Mouse (Mus musculus): ENCODE data around the gene Rnf146. TPM values are rescaled to one million over a fixed set of nuclear protein-coding genes. Genes with fewer than 3 reads are reported as not detected.
"Not testable (repeated sequence)": the region's sequence is repeated elsewhere in the genome, so short reads cannot be mapped to it uniquely, and the experiment has no call there.

Gene Rnf146
- 14.8 and 15.8 TPM in 2 replicates for polyA plus RNA-seq (2015; fragmentation: Nextera tagmentation; extraction: Ambion mirVana)

GRCm38 (mm10) chr10:29362197-29362900, at the start of gene Rnf146:
Gene Rnf146, minus strand, starts transcription at chr10:29362442.
- H3K4me2 ChIP-seq (ENCODE audit: low read depth, low read length): peak within 1 kb of the TSS; percentile 73
- H3K9ac ChIP-seq (ENCODE audit: low read depth, low read length): peak within 1 kb of the TSS; percentile 92
- WGBS (ENCODE audit: insufficient replicate concordance): 7% methylated on average over 15 of the region's 15 CpGs
- peak; percentile 6; the same call in 1 of the 2 replicates for ATAC-seq (ENCODE audit: low read depth)
- H3K4me3 ChIP-seq (ENCODE audit: low read depth, low read length): peak within 1 kb of the TSS; percentile 92
- no peaks in the 10 kb centered on the region for H3K27me3 ChIP-seq (ENCODE audit: control insufficient read depth, insufficient read depth, low read depth, low read length)
- H3K36me3 ChIP-seq (ENCODE audit: control insufficient read depth, insufficient read depth): no peaks in the 10 kb centered on the region
- peak within 1 kb of the TSS; percentile 95 for H3K27ac ChIP-seq (ENCODE audit: low read length)
- peaks cover 9% of the 10 kb centered on the region for H3K4me1 ChIP-seq (ENCODE audit: control insufficient read depth, low read depth, low read length)
- no peaks in the 10 kb centered on the region for H3K9me3 ChIP-seq (replicated peaks; ENCODE audit: control insufficient read depth, low read length)

- H3K4me3 ChIP-seq (ENCODE audit: low read depth, low read length): no peak overlapping the region
- no peaks in the 10 kb centered on the region for H3K9me3 ChIP-seq (replicated peaks; ENCODE audit: control insufficient read depth, low read length)
- no peak for ATAC-seq (ENCODE audit: low read depth)
- H3K27me3 ChIP-seq (ENCODE audit: control insufficient read depth, insufficient read depth, low read depth, low read length): no peaks in the 10 kb centered on the region
- H3K9ac ChIP-seq (ENCODE audit: low read depth, low read length): no peak overlapping the region
- H3K27ac ChIP-seq (ENCODE audit: low read length): no peak overlapping the region
- no peaks in the 10 kb centered on the region for H3K4me1 ChIP-seq (ENCODE audit: control insufficient read depth, low read depth, low read length)
- no peak overlapping the region for H3K4me2 ChIP-seq (ENCODE audit: low read depth, low read length)
- WGBS (ENCODE audit: insufficient replicate concordance): 58% methylated on average over 8 of the region's 8 CpGs
- H3K36me3 ChIP-seq (ENCODE audit: control insufficient read depth, insufficient read depth): no peaks in the 10 kb centered on the region
Measured at GRCm38 (mm10) chr10:29402656-29403268, 40.5 kb upstream of the Rnf146 start.

GRCm38 (mm10) chr10:29394890-29395289, 32.6 kb upstream of the Rnf146 start:
- H3K27ac ChIP-seq (ENCODE audit: low read length); H3K27me3 ChIP-seq (ENCODE audit: control insufficient read depth, insufficient read depth, low read depth, low read length); H3K4me1 ChIP-seq (ENCODE audit: control insufficient read depth, low read depth, low read length); H3K4me2 ChIP-seq (ENCODE audit: low read depth, low read length); H3K9me3 ChIP-seq (replicated peaks; ENCODE audit: control insufficient read depth, low read length); H3K4me3 ChIP-seq (ENCODE audit: low read depth, low read length); H3K9ac ChIP-seq (ENCODE audit: low read depth, low read length); H3K36me3 ChIP-seq (ENCODE audit: control insufficient read depth, insufficient read depth); ATAC-seq (ENCODE audit: low read depth): not testable (repeated sequence)
- WGBS (ENCODE audit: insufficient replicate concordance): 56% methylated on average over 2 of the region's 2 CpGs

- no peaks in the 10 kb centered on the region for H3K36me3 ChIP-seq (ENCODE audit: control insufficient read depth, insufficient read depth)
- no peak overlapping the region for H3K27ac ChIP-seq (ENCODE audit: low read length)
- no peaks in the 10 kb centered on the region for H3K9me3 ChIP-seq (replicated peaks; ENCODE audit: control insufficient read depth, low read length)
- no peaks in the 10 kb centered on the region for H3K27me3 ChIP-seq (ENCODE audit: control insufficient read depth, insufficient read depth, low read depth, low read length)
- H3K4me2 ChIP-seq (ENCODE audit: low read depth, low read length): no peak overlapping the region
- H3K9ac ChIP-seq (ENCODE audit: low read depth, low read length): no peak overlapping the region
- no peak for ATAC-seq (ENCODE audit: low read depth)
- H3K4me3 ChIP-seq (ENCODE audit: low read depth, low read length): no peak overlapping the region
- WGBS (ENCODE audit: insufficient replicate concordance): 64% methylated on average over 2 of the region's 2 CpGs
- no peaks in the 10 kb centered on the region for H3K4me1 ChIP-seq (ENCODE audit: control insufficient read depth, low read depth, low read length)
Measured at GRCm38 (mm10) chr10:29381558-29381957, 19.3 kb upstream of the Rnf146 start.

DNA sequence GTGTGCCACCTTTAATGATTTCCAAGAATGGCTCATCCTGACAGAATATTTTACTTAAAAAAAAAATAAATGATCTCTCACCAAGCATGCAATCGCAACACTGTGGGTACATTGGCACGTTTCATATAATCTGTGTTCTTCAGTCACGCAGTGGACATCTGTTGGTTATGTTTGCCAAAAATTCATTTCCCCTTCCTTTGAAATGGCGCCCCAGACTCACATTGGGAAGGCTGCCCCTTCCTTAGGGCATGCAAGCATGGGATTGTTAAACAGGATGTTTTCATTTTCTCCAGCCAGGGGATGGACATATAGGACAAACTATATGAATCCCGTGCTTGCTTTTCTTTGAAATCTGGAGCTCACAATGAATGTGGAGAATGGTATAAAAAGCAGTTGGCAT, 11.8 kb upstream of the Rnf146 start:
- H3K9ac ChIP-seq (ENCODE audit: low read depth, low read length): no peak overlapping the region
- no peak for ATAC-seq (ENCODE audit: low read depth)
- H3K9me3 ChIP-seq (replicated peaks; ENCODE audit: control insufficient read depth, low read length): no peaks in the 10 kb centered on the region
- no peaks in the 10 kb centered on the region for H3K27me3 ChIP-seq (ENCODE audit: control insufficient read depth, insufficient read depth, low read depth, low read length)
- H3K4me1 ChIP-seq (ENCODE audit: control insufficient read depth, low read depth, low read length): no peaks in the 10 kb centered on the region
- H3K4me3 ChIP-seq (ENCODE audit: low read depth, low read length): no peak overlapping the region
- H3K27ac ChIP-seq (ENCODE audit: low read length): no peak overlapping the region
- no peak overlapping the region for H3K4me2 ChIP-seq (ENCODE audit: low read depth, low read length)
- no peaks in the 10 kb centered on the region for H3K36me3 ChIP-seq (ENCODE audit: control insufficient read depth, insufficient read depth)
- 63% methylated on average over 5 of the region's 5 CpGs for WGBS (ENCODE audit: insufficient replicate concordance)

DNA sequence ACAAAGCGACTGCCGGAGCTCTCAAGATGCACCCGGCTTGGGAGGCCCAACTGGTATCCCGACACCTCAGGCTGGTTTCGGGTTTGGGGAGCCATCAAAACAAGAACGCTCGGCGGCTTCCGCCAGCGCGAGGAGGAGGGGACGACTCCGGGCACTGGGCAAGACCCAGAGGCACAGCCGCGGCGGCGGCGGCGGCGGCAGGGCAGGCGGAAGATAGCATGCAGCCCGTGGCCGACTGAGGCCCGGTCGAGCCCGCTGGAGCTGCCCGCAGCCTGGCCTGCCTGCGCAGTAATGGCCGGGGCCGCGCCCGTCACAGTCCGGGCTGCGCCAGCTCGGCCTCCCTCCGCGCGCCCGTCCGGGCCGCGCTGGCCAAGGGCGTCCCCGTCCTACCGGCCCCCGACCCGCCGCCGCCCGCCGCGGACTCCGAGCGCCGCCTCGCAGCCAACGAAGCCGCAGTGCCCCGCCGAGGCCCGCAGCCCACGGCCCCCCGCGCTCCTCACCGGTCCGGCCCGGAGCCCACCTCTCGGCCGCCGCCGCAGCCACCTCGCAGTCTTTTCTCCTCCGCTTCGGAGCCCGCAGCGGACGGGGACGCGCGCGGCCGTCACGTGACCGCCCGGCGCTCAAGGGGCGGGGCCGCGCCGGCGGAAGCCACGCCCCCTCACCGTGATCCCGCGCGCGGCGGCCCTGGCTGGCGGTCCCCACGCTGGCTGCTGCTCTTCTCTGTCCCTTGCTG, 612 bp downstream of the Rnf146 start:
- Histone ChIP-seq H3K27ac (ENCODE audit: low read length) (peak overlapping the region; percentile 95), H3K9ac (ENCODE audit: low read depth, low read length) (peak overlapping the region; percentile 92), H3K27me3 (ENCODE audit: control insufficient read depth, insufficient read depth, low read depth, low read length) (no peaks in the 10 kb centered on the region), H3K4me1 (ENCODE audit: control insufficient read depth, low read depth, low read length) (peaks cover 9% of the 10 kb centered on the region), H3K4me3 (ENCODE audit: low read depth, low read length) (peak overlapping the region; percentile 92), H3K36me3 (ENCODE audit: control insufficient read depth, insufficient read depth) (no peaks in the 10 kb centered on the region), H3K9me3 (replicated peaks; ENCODE audit: control insufficient read depth, low read length) (no peaks in the 10 kb centered on the region), H3K4me2 (ENCODE audit: low read depth, low read length) (peak overlapping the region; percentile 73)
- 1% methylated on average over 76 of the region's 100 CpGs for WGBS (ENCODE audit: insufficient replicate concordance)
- peak; percentile 97 for ATAC-seq (ENCODE audit: low read depth)

GRCm38 (mm10) chr10:29361095-29361463, 1.2 kb downstream of the Rnf146 start:
- H3K4me3 ChIP-seq (ENCODE audit: low read depth, low read length): peak overlapping the region; percentile 92
- ATAC-seq (ENCODE audit: low read depth): no peak
- WGBS (ENCODE audit: insufficient replicate concordance): under 1% methylated on average over 6 of the region's 6 CpGs
- peak overlapping the region; percentile 95 for H3K27ac ChIP-seq (ENCODE audit: low read length)
- no peaks in the 10 kb centered on the region for H3K36me3 ChIP-seq (ENCODE audit: control insufficient read depth, insufficient read depth)
- H3K27me3 ChIP-seq (ENCODE audit: control insufficient read depth, insufficient read depth, low read depth, low read length): no peaks in the 10 kb centered on the region
- no peaks in the 10 kb centered on the region for H3K9me3 ChIP-seq (replicated peaks; ENCODE audit: control insufficient read depth, low read length)
- peak overlapping the region; percentile 73 for H3K4me2 ChIP-seq (ENCODE audit: low read depth, low read length)
- H3K4me1 ChIP-seq (ENCODE audit: control insufficient read depth, low read depth, low read length): peaks cover 9% of the 10 kb centered on the region
- peak overlapping the region; percentile 92 for H3K9ac ChIP-seq (ENCODE audit: low read depth, low read length)

GRCm38 (mm10) chr10:29354183-29354582, 8.1 kb downstream of the Rnf146 start:
- Histone ChIP-seq H3K4me1 (ENCODE audit: control insufficient read depth, low read depth, low read length) (no peaks in the 10 kb centered on the region), H3K36me3 (ENCODE audit: control insufficient read depth, insufficient read depth) (peaks cover 5% of the 10 kb centered on the region), H3K27me3 (ENCODE audit: control insufficient read depth, insufficient read depth, low read depth, low read length) (no peaks in the 10 kb centered on the region), H3K27ac (ENCODE audit: low read length) (no peak overlapping the region), H3K9ac (ENCODE audit: low read depth, low read length) (no peak overlapping the region), H3K9me3 (replicated peaks; ENCODE audit: control insufficient read depth, low read length) (no peaks in the 10 kb centered on the region), H3K4me2 (ENCODE audit: low read depth, low read length) (no peak overlapping the region), H3K4me3 (ENCODE audit: low read depth, low read length) (no peak overlapping the region)
- ATAC-seq (ENCODE audit: low read depth): no peak
- WGBS (ENCODE audit: insufficient replicate concordance): 75% methylated on average over 7 of the region's 7 CpGs

GRCm38 (mm10) chr10:29352575-29352974, 9.7 kb downstream of the Rnf146 start:
- Histone ChIP-seq H3K9me3 (replicated peaks; ENCODE audit: control insufficient read depth, low read length) (no peaks in the 10 kb centered on the region), H3K4me1 (ENCODE audit: control insufficient read depth, low read depth, low read length) (no peaks in the 10 kb centered on the region), H3K4me2 (ENCODE audit: low read depth, low read length) (no peak overlapping the region), H3K27ac (ENCODE audit: low read length) (no peak overlapping the region), H3K36me3 (ENCODE audit: control insufficient read depth, insufficient read depth) (peaks cover 6% of the 10 kb centered on the region), H3K4me3 (ENCODE audit: low read depth, low read length) (no peak overlapping the region), H3K27me3 (ENCODE audit: control insufficient read depth, insufficient read depth, low read depth, low read length) (no peaks in the 10 kb centered on the region), H3K9ac (ENCODE audit: low read depth, low read length) (no peak overlapping the region)
- WGBS (ENCODE audit: insufficient replicate concordance): 50% methylated on average over 3 of the region's 3 CpGs
- ATAC-seq (ENCODE audit: low read depth): no peak
